Mouse (Mus musculus) heart, postnatal 4 days (tissue): Measurements from ENCODE around the gene Omp. TPM values are rescaled to one million over a fixed set of nuclear protein-coding genes. Genes with fewer than 3 reads are reported as not detected.

Experiments
- DNase-seq: peaks from one replicate; pipeline ENCODE4 v3.0.0; 2021
- total RNA-seq, 2 experiments: library from RNA; stranded (reverse); gene quantifications; 2 replicates each; pipeline ENCODE4 v1.2.3; 2021

Omp gene
- total RNA-seq, 2 experiments from 2014 or later: 0.11 TPM; not detected in 1

- no peak for DNase-seq
These were observed 6.1 kb downstream of the Omp start for GRCm38 (mm10) chr7:98139216-98139615.

- no peak for DNase-seq
These were observed 7.3 kb downstream of the Omp start for GRCm38 (mm10) chr7:98137995-98138394.

GRCm38 (mm10) chr7:98137583-98137982, 7.7 kb downstream of the Omp start:
- DNase-seq: no peak

- DNase-seq: no peak
These were observed 13.6 kb downstream of the Omp start for GRCm38 (mm10) chr7:98131751-98132150.

GRCm38 (mm10) chr7:98125473-98125872, 19.8 kb downstream of the Omp start:
- peak; percentile 46 for DNase-seq

GRCm38 (mm10) chr7:98124701-98125100, 20.6 kb downstream of the Omp start:
- no peak for DNase-seq

GRCm38 (mm10) chr7:98121673-98122072, 23.6 kb downstream of the Omp start:
- DNase-seq: no peak

GRCm38 (mm10) chr7:98121241-98121640, 24.1 kb downstream of the Omp start:
- DNase-seq: no peak

- DNase-seq: peak; percentile 81
These were observed 25.0 kb downstream of the Omp start for GRCm38 (mm10) chr7:98120325-98120724.

GRCm38 (mm10) chr7:98119961-98120232, 25.4 kb downstream of the Omp start:
- no peak for DNase-seq

- peak; percentile 45 for DNase-seq
These were observed 25.9 kb downstream of the Omp start, which contains the start of gene Myo7a for GRCm38 (mm10) chr7:98119179-98119960. TSS of gene Myo7a (minus strand) at chr7:98119524.

GRCm38 (mm10) chr7:98117012-98117660, 28.2 kb downstream of the Omp start:
- DNase-seq: peak; percentile 85

GRCm38 (mm10) chr7:98114656-98115055, 30.6 kb downstream of the Omp start:
- no peak for DNase-seq

- no peak for DNase-seq
These were observed 34.1 kb downstream of the Omp start for GRCm38 (mm10) chr7:98111233-98111632.

- no peak for DNase-seq
These were observed 35.5 kb downstream of the Omp start for GRCm38 (mm10) chr7:98109771-98110170.

GRCm38 (mm10) chr7:98108636-98109430, 36.5 kb downstream of the Omp start:
- DNase-seq: no peak

GRCm38 (mm10) chr7:98106272-98106671, 39.0 kb downstream of the Omp start:
- no peak for DNase-seq

- peak; percentile 36 for DNase-seq
These were observed 40.5 kb downstream of the Omp start for GRCm38 (mm10) chr7:98104481-98105435.

GRCm38 (mm10) chr7:98103942-98104292, 41.4 kb downstream of the Omp start:
- DNase-seq: no peak

GRCm38 (mm10) chr7:98103002-98103941, 42.0 kb downstream of the Omp start:
- peak; percentile 92 for DNase-seq

GRCm38 (mm10) chr7:98102488-98102887, 42.8 kb downstream of the Omp start:
- DNase-seq: no peak
